Mouse (Mus musculus): Measurements from ENCODE around the gene Bace1. TPM values are rescaled to one million over a fixed set of nuclear protein-coding genes. Genes with fewer than 3 reads are reported as not detected.
"Not testable (repeated sequence)": the region's sequence is repeated elsewhere in the genome, so short reads cannot be mapped to it uniquely, and the experiment has no call there.

Bace1 gene
- polyA plus RNA-seq, 1 experiment from 2014 or later: 33.5 TPM

DNA sequence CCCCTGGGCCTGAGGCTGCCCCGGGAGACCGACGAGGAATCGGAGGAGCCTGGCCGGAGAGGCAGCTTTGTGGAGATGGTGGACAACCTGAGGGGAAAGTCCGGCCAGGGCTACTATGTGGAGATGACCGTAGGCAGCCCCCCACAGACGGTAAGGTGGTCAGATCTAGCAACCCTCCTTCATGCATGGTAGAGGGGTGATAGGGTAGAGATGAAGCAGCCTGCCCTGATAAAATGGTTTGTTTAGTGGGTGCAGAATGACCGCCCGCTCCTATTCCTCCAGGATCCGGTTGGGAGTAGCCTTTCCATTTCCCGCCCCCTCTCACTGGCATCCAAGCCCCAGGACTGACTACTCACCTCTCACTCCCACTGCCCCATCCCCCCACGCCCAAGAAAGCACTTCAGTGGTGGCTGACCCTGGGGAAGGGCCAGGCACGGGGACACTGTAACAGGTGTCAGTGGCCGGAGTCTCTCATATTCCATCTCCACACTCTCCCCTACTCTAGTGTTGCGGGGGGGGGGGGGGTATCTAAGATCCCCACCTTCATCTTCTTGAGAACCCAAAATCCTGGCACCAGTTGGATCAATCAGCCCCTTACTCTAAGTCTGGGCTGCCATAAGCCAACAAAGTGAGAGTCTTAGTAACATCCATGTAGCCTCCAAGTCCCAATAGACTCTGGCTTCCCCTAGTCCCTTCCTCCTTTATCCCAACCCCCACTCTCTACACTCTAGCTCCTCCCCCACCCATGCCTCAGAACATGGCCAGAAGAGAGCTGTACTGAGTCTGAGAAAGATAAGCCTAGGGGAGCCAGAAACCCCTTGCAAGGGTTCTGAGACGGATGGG lies 980 bp downstream of the Bace1 start:
- 9% methylated on average over 17 of the region's 17 CpGs for WGBS
- Histone ChIP-seq H3K4me3 (peak overlapping the region; percentile 79), H3K9ac (peak overlapping the region; percentile 95), H3K4me1 (peaks cover 41% of the 10 kb centered on the region), H3K4me2 (peak overlapping the region; percentile 100), H3K27ac (peak overlapping the region; percentile 72; the same call in 1 of the 2 replicates), H3K9me3 (replicated peaks) (no peaks in the 10 kb centered on the region), H3K27me3 (no peaks in the 10 kb centered on the region), H3K36me3 (ENCODE audit: poor library complexity, severe bottlenecking) (0 out of 2 replicates have a peak, but pooled peaks cover 3% of the 10 kb centered on the region)
- ATAC-seq: peak; percentile 22

DNA sequence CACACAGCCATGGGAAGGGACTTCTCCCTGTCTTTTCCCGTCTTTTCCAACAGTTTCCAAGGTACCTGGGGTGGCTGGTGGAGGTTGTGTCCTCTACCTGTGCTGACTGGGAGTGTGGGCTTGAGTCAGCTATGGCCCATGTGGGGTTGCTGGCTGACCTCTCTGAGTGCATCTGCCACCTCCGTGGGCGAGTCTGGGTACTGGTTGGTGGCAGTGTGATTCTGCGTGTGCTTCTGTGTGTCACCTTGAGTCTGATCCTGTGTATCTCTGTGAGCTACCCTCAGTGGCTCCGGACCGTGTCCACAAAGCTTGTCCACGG lies 1.6 kb downstream of the Bace1 start:
- H3K27ac ChIP-seq: no peak overlapping the region
- H3K36me3 ChIP-seq (ENCODE audit: poor library complexity, severe bottlenecking): 0 out of 2 replicates have a peak, but pooled peaks cover 3% of the 10 kb centered on the region
- no peaks in the 10 kb centered on the region for H3K27me3 ChIP-seq
- peak overlapping the region; percentile 79 for H3K4me3 ChIP-seq
- no peaks in the 10 kb centered on the region for H3K9me3 ChIP-seq (replicated peaks)
- no peak for ATAC-seq
- 82% methylated on average over 7 of the region's 7 CpGs for WGBS
- H3K4me1 ChIP-seq: peaks cover 41% of the 10 kb centered on the region
- peak overlapping the region; percentile 100 for H3K4me2 ChIP-seq
- H3K9ac ChIP-seq: peak overlapping the region; percentile 95

DNA sequence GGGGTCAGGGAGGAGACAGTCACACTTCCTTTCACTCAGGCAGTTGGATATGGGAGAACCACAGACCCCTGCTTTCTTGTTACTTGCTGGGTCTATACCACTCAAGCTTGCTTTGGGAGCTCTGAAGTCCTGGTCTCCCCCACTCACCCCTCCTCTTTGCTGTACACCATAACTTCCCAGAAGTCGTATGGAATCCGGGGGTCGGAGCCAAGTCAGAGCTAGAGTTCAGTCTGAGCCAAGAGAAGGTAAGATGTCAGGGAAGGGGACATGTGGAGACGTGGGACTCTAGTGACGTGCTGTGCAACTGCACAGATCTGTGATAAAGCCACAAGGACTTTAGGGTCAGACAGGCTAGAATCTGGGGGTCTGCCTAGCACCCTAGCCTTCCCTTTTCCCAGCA lies 2.0 kb downstream of the Bace1 start:
- Histone ChIP-seq H3K27me3 (no peaks in the 10 kb centered on the region), H3K9me3 (replicated peaks) (no peaks in the 10 kb centered on the region), H3K36me3 (ENCODE audit: poor library complexity, severe bottlenecking) (0 out of 2 replicates have a peak, but pooled peaks cover 3% of the 10 kb centered on the region), H3K4me2 (peak overlapping the region; percentile 100), H3K4me1 (peaks cover 41% of the 10 kb centered on the region), H3K4me3 (peak overlapping the region; percentile 79), H3K27ac (no peak overlapping the region), H3K9ac (peak overlapping the region; percentile 95; the same call in 1 of the 2 replicates)
- 81% methylated on average over 5 of the region's 5 CpGs for WGBS
- ATAC-seq: no peak

DNA sequence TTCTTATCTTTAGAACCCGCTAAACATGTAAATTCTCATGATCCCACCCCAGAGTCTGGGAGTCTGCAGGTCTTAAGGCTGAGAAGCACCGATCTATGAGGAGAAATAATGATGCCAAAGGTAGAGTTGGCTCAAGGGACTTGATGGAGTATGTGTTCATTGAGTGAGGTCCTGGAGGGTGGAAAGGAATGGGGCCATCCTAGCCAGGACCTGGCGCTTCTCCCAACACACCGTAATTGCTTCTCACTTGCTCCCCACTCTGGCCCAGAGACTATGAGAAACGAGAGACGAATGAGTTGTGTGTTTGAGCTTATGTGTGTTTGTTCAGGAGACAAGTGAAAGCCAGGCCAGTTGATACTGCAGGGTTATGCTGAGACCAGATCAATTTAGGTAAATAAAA lies 3.1 kb downstream of the Bace1 start:
- H3K9ac ChIP-seq: no peak overlapping the region
- no peak overlapping the region for H3K27ac ChIP-seq
- peaks cover 41% of the 10 kb centered on the region for H3K4me1 ChIP-seq
- peaks cover 3% of the 10 kb centered on the region; the same call in 1 of the 2 replicates for H3K36me3 ChIP-seq (ENCODE audit: poor library complexity, severe bottlenecking)
- peak overlapping the region; percentile 100; the same call in 1 of the 2 replicates for H3K4me2 ChIP-seq
- no peaks in the 10 kb centered on the region for H3K9me3 ChIP-seq (replicated peaks)
- ATAC-seq: no peak
- H3K27me3 ChIP-seq: no peaks in the 10 kb centered on the region
- H3K4me3 ChIP-seq: no peak overlapping the region
- WGBS: 88% methylated on average over 6 of the region's 6 CpGs

DNA sequence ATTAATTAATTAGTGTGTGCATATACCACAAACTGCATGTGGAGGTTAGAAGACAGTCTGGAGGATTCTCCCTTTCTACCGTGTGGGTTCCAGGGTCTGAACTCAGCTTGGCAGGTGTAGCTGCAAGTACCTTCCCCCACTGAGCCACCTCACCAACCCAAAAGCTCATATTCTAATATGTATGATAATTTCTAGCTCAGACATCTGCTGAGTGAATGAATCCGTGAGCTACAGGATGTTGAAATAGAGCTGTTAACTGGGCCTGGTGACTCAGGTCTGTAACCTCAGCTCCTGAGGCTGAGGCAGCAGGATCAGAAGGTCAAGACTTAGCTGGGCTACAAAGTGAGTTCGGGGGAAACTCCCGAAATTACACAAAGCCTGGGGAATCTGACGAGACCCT lies 4.6 kb downstream of the Bace1 start:
- Histone ChIP-seq H3K4me2 (no peak overlapping the region), H3K4me3 (no peak overlapping the region), H3K9ac (no peak overlapping the region), H3K27ac (no peak overlapping the region), H3K36me3 (ENCODE audit: poor library complexity, severe bottlenecking) (peaks cover 3% of the 10 kb centered on the region; the same call in 1 of the 2 replicates), H3K4me1 (peaks cover 39% of the 10 kb centered on the region), H3K9me3 (replicated peaks) (no peaks in the 10 kb centered on the region), H3K27me3 (no peaks in the 10 kb centered on the region)
- no peak for ATAC-seq
- WGBS: 85% methylated on average over 5 of the region's 5 CpGs

DNA sequence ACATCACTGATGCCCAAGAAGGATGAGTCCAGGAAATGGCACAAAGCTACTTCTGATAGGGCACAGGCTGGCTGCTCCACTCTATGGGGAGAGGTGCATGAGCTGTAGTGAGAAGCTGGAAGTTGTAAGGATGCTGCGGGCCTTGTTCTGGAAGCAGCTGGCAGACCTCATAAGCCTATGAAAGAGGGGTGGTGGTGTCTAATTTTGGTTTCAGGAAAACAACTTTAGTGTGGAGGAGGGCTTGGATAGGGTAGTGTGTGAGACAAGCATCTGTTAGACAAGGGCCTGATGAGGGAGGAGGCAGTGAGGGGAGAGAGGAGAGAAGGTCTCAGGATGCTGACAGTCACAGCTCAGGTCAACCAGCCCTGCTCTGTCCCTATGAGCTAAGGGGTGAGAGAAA lies 5.4 kb downstream of the Bace1 start:
- Histone ChIP-seq H3K9ac (no peak overlapping the region), H3K4me2 (no peak overlapping the region), H3K27me3 (no peaks in the 10 kb centered on the region), H3K27ac (no peak overlapping the region), H3K9me3 (replicated peaks) (no peaks in the 10 kb centered on the region), H3K4me1 (peaks cover 38% of the 10 kb centered on the region), H3K4me3 (no peak overlapping the region), H3K36me3 (ENCODE audit: poor library complexity, severe bottlenecking) (peaks cover 3% of the 10 kb centered on the region; the same call in 1 of the 2 replicates)
- WGBS: 88% methylated on average over 1 of the region's 1 CpGs
- no peak for ATAC-seq

DNA sequence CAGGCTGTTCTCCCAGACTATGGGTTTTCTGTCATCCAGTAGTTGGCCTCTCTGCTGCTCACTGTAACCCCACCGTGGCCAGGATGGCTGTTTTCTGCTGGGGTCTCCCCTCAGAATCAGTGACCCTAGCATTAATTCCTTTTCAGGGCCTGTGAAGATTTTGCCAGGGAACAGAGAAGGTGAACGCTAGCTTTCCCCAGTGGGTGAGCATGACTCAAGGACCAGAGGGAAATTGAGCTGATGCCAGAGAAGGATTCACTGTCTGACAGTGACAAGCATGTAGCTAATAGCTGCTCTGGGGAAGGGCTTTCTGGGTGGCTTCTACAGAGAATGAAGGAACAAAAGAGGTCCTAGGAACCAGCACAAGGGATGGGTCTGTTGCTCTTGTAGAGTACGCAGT lies 7.2 kb downstream of the Bace1 start:
- no peaks in the 10 kb centered on the region for H3K27me3 ChIP-seq
- H3K9ac ChIP-seq: no peak overlapping the region
- no peaks in the 10 kb centered on the region for H3K9me3 ChIP-seq (replicated peaks)
- H3K4me2 ChIP-seq: no peak overlapping the region
- H3K27ac ChIP-seq: no peak overlapping the region
- H3K36me3 ChIP-seq (ENCODE audit: poor library complexity, severe bottlenecking): peaks cover 3% of the 10 kb centered on the region; the same call in 1 of the 2 replicates
- no peak for ATAC-seq
- H3K4me1 ChIP-seq: peaks cover 31% of the 10 kb centered on the region
- 65% methylated on average over 3 of the region's 3 CpGs for WGBS
- H3K4me3 ChIP-seq: no peak overlapping the region

DNA sequence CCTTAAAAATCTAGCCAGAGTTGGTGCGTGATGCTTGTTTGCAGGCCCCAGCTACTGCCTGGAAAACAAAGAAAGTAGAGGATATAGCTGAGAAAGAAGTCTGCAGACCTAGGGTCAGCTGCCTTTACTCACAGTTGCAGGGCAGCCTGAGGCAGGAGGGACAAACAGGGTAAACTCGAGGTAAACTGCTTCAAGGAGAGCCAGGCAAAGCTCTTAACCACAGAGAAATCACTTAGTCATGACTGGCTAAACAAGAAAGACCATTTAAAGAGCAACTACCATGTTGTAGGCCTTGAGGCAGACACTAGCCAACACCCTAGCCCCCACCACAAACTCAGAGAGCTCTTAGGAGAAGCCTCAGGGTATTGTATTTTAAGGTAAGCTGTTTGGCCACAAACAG lies 7.8 kb downstream of the Bace1 start:
- peaks cover 27% of the 10 kb centered on the region for H3K4me1 ChIP-seq
- H3K27ac ChIP-seq; ATAC-seq; H3K4me3 ChIP-seq; H3K27me3 ChIP-seq; H3K4me2 ChIP-seq; H3K9ac ChIP-seq; H3K36me3 ChIP-seq (ENCODE audit: poor library complexity, severe bottlenecking); H3K9me3 ChIP-seq (replicated peaks): not testable (repeated sequence)
- 81% methylated on average over 2 of the region's 2 CpGs for WGBS

DNA sequence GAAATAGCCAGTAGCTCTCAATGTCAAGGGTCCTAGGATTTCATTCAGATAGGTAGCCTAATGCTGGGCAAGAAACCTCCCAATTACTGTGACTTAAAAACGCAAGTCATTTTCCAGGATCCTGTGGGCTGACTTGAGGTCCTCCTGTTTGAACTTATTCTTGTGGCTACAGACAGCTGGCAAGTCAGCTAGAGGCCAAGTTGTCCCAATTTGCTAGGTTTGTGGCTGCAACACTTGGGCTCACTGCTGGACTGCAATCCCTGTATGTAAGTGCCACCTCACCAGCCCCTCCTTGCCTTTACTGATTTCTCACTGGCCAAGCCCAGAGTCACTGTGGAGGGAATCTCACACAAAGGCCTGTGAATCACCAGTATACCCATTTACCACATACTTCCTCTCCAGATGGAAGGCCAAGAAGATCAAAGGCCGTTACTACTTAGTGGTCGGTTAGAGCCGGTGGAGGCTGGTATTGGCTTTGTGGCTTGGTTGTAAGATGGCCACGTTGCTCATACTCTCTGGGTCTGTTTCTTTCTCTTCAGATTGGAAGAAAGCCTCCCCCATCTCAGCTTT lies 8.6 kb downstream of the Bace1 start:
- Histone ChIP-seq H3K9ac (no peak overlapping the region), H3K27ac (no peak overlapping the region), H3K4me2 (no peak overlapping the region), H3K4me3 (no peak overlapping the region), H3K36me3 (ENCODE audit: poor library complexity, severe bottlenecking) (no peaks in the 10 kb centered on the region; the same call in 1 of the 2 replicates), H3K4me1 (peaks cover 19% of the 10 kb centered on the region), H3K9me3 (replicated peaks) (no peaks in the 10 kb centered on the region), H3K27me3 (no peaks in the 10 kb centered on the region)
- ATAC-seq: no peak
- WGBS: 88% methylated on average over 5 of the region's 5 CpGs

DNA sequence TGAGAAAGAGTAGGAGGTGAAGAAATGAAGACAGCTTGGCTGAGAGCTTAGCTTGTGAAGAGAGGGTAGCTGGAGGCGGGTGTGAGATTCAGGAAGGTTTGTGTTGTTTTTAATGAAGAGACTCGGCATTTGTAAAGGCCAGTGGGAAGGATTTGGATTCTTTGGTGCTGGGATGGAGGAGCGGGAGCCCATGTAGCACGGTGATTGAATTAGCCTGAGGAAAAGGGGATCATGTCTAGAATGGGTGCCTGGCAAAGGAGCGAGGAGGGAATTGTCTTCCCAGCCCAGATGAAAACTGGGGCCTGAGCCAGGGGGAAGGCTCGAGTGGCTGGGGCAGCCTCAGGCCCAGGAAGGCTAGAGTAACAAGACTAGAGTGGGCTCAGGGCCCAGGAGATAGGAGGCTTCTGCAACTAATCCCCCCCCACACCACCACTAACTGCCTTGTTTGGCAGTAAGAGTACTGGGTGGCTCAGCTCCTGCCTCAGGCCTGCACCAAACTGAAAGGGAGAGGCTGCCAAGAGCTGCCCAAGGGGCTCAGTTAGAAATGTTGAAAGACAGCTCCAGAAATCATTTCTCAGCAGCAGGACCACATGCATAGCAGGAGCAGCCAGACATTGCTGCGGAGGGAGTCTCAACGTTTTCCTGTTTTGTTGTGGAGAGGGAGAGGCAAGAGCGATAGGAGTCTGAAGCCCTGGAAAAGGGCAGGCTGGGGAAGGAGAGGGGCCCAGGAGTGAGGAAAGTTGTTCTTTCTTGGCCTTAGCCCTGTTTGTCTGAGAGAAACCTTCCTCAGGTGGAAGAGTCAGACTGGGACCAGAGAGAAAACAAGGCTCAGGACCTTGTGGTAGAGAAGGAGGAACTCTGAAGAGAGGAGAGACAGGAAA lies 11.4 kb downstream of the Bace1 start:
- H3K9me3 ChIP-seq (replicated peaks): no peaks in the 10 kb centered on the region
- no peak overlapping the region for H3K9ac ChIP-seq
- H3K4me1 ChIP-seq: peaks cover 12% of the 10 kb centered on the region; the same call in 1 of the 2 replicates
- H3K4me2 ChIP-seq: no peak overlapping the region
- H3K36me3 ChIP-seq (ENCODE audit: poor library complexity, severe bottlenecking): peaks cover 8% of the 10 kb centered on the region; the same call in 1 of the 2 replicates
- no peaks in the 10 kb centered on the region for H3K27me3 ChIP-seq
- 0 out of 2 replicates have a peak overlapping the region, but pooled peaks have one; percentile 10 for H3K27ac ChIP-seq
- 72% methylated on average over 9 of the region's 9 CpGs for WGBS
- ATAC-seq: no peak; the same call in 1 of the 2 replicates
- H3K4me3 ChIP-seq: no peak overlapping the region

DNA sequence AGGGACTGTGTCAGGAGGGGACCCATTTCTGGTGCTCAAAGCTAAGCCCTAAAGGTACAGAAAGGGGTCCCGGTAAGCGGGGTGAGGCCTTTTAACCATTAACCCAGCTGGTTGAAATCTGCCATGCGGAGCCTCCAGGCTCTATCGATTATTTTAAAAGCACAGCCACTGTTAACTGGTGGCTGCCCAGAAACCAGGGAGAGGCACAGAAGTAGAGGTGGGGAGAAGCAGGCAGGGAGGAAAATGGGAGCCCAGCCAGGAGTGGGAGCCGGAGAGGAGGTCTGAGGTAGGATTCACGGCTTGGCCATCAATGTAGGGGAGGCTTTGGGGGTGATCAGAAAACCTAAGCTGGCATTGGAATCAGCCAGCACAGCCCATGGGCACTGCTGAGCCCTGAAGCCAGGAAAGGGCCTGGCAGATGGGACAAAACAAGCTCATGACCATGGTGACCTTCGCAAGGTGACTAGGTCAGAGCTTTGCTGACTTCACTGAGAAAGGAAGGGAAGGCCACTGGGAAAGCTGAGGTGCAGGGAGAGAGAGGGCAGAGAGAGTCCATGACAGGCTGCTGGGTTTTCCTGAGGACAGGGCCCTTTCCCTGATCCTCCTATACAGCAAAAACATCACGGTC lies 12.3 kb downstream of the Bace1 start:
- peaks cover 17% of the 10 kb centered on the region for H3K36me3 ChIP-seq (ENCODE audit: poor library complexity, severe bottlenecking)
- H3K4me3 ChIP-seq: no peak overlapping the region
- no peaks in the 10 kb centered on the region for H3K27me3 ChIP-seq
- no peak overlapping the region for H3K27ac ChIP-seq
- peaks cover 12% of the 10 kb centered on the region; the same call in 1 of the 2 replicates for H3K4me1 ChIP-seq
- no peaks in the 10 kb centered on the region for H3K9me3 ChIP-seq (replicated peaks)
- no peak overlapping the region for H3K9ac ChIP-seq
- H3K4me2 ChIP-seq: no peak overlapping the region
- 88% methylated on average over 8 of the region's 8 CpGs for WGBS
- no peak for ATAC-seq
